ENCODE assay signal across 10 mouse cellular contexts in the genomic region with DNA sequence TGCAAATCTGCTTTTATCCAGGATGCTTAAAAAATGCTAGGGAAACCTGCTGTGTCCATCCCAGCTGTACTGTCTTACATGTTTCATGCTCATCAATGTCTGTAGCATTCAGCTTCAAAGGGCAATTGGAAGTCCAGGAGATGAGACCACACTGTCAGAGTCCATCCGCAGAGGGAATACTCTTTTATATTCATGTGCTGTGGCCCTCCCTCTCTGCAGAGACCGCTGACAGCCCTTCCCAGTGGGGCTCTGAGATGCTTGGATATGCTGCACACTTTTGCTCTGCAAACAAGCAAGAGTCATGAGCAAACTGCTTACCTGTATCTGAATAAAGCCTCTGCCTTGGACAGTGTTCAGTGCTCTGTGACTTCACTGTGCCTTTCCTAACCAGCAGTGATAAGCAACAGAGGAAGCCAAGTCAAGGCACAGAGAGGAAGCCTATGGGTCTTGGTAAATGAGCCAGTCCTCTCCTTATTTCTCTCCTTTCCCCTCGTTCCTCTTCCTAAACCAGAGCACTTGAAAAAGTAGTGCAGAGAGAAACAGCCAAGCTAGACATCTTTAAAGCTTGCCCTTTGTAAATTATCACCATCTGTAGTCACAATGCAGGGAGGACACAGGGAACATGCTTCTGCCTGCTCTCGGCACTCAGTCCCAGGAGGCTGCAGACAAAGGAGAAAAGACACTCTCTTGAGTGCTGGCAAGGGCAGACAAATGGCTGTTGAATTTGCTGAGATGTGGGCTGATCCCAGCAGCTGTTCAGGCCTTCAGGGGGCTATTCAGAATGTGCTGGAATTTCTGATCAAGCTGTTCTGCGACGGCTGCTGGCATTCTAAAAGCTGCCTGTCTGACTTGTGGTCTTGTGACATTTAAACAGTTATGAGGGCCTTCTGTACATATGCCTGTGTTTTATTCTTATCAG.
DNase-seq lines count a peak whose midpoint lies in the region; ATAC-seq lines count a peak whose summit lies in the region.
"Had no signal": no experiment of that assay in that cellular context is flagged by ENCODE, and none has a peak within 500 bp of the region (broad histone marks: within the 10 kb centered on the region; RNA-seq: fewer than 3 reads in every experiment).

No protein-coding gene starts in this region.

- no peaks in the 10 kb centered on the region for H3K4me1 ChIP-seq in forebrain, embryonic 11.5 days (replicated peaks; ENCODE audit: control insufficient read depth, insufficient read depth, low read length)
- H3K4me1 ChIP-seq in neural tube, embryonic 13.5 days (replicated peaks), result peaks cover 14% of the 10 kb centered on the region

- peak; percentile 10 for DNase-seq in layer of hippocampus, adult 11-12 months (ENCODE audit: low spot score)
- DNase-seq in layer of hippocampus, adult 9-10 months (ENCODE audit: low spot score), result no peak
- peak; percentile 48 for DNase-seq in forebrain, embryonic 11.5 days (ENCODE audit: low spot score)
- DNase-seq in layer of hippocampus, postnatal 14 days (ENCODE audit: low spot score in 2 of 2), result peak; percentile 17 to 20
- no peak for DNase-seq in gastrocnemius, adult 8-10 months (ENCODE audit: low spot score in 2 of 2)
- DNase-seq in kidney, adult 8-10 months, result no peak
- DNase-seq: cerebellum, adult 8-10 months; gastrocnemius, postnatal 10 days had no signal

- no peak overlapping the region for H3K4me3 ChIP-seq in forebrain, embryonic 11.5 days (ENCODE audit: low read depth, low read length)
- no peak overlapping the region for H3K4me3 ChIP-seq in neural tube, embryonic 13.5 days

- no peak overlapping the region for H3K27ac ChIP-seq in forebrain, embryonic 11.5 days (ENCODE audit: low read depth, low read length)
- peak overlapping the region; percentile 67 for H3K27ac ChIP-seq in neural tube, embryonic 13.5 days (replicated peaks)

- H3K9me3 ChIP-seq in forebrain, embryonic 11.5 days (ENCODE audit: control insufficient read depth, low read length), result no peaks in the 10 kb centered on the region
- no peaks in the 10 kb centered on the region for H3K9me3 ChIP-seq in neural tube, embryonic 13.5 days

- H3K36me3 ChIP-seq in forebrain, embryonic 11.5 days (ENCODE audit: control insufficient read depth, insufficient read depth, low read length), result no peaks in the 10 kb centered on the region
- no peaks in the 10 kb centered on the region for H3K36me3 ChIP-seq in neural tube, embryonic 13.5 days

- peak; percentile 74 for ATAC-seq in forebrain, embryonic 11.5 days (replicated peaks; ENCODE audit: low FRiP score)
- peak; percentile 85 for ATAC-seq in neural tube, embryonic 13.5 days (ENCODE audit: low read depth)
- no peak for ATAC-seq in megakaryocyte-erythroid progenitor cell, adult 5-6 weeks (replicated peaks; ENCODE audit: low FRiP score, low TSS enrichment, poor library complexity, severe bottlenecking)

- H3K4me2 ChIP-seq in forebrain, embryonic 11.5 days (ENCODE audit: low read depth, low read length, severe bottlenecking), result no peak overlapping the region
- H3K4me2 ChIP-seq in neural tube, embryonic 13.5 days, result peak overlapping the region; percentile 20; the same call in 1 of the 2 replicates

- no peak overlapping the region for H3K9ac ChIP-seq in forebrain, embryonic 11.5 days (ENCODE audit: low read length)
- H3K9ac ChIP-seq in neural tube, embryonic 13.5 days, result no peak overlapping the region

- WGBS in forebrain, embryonic 11.5 days, result 38% methylated on average over 6 of the region's 6 CpGs
- 14% methylated on average over 6 of the region's 6 CpGs for WGBS in neural tube, embryonic 13.5 days

- no peaks in the 10 kb centered on the region for H3K27me3 ChIP-seq in forebrain, embryonic 11.5 days (ENCODE audit: control insufficient read depth, insufficient read depth, low read length)
- H3K27me3 ChIP-seq in neural tube, embryonic 13.5 days, result no peaks in the 10 kb centered on the region

Comparison
In these comparisons a context has a peak if more than half of its experiments do, and no peak if none do; other contexts are left out.
1. DNase-seq: peak in layer of hippocampus, adult 11-12 months (single experiment), forebrain, embryonic 11.5 days (single experiment) and layer of hippocampus, postnatal 14 days (2 of 2); none in layer of hippocampus, adult 9-10 months (single experiment), gastrocnemius, adult 8-10 months (0 of 2) and kidney, adult 8-10 months (0 of 2).